In genomic region chr2:28893526-28893925, GRCm38 (mm10) we compare ENCODE assay signal across 27 mouse cellular contexts. TPM values are rescaled to one million over a fixed set of nuclear protein-coding genes. Genes with fewer than 3 reads are reported as not detected.
DNase-seq lines count a peak whose midpoint lies in the region; ATAC-seq and TF ChIP-seq lines count a peak whose summit lies in the region.
"Had no signal": no experiment of that assay in that cellular context is flagged by ENCODE, and none has a peak within 500 bp of the region (broad histone marks: within the 10 kb centered on the region; RNA-seq: fewer than 3 reads in every experiment).

No protein-coding gene starts in this region.

- peaks cover 53% of the 10 kb centered on the region for H3K27me3 ChIP-seq in hindbrain, embryonic 10.5 days (ENCODE audit: insufficient read depth, poor library complexity, severe bottlenecking)
- H3K27me3 ChIP-seq in hindbrain, embryonic 13.5 days: no peaks in the 10 kb centered on the region
- peaks cover 79% of the 10 kb centered on the region for H3K27me3 ChIP-seq in midbrain, embryonic 12.5 days
- 0 out of 2 replicates have a peak, but pooled peaks cover 5% of the 10 kb centered on the region for H3K27me3 ChIP-seq in midbrain, embryonic 15.5 days (replicated peaks)
- no peaks in the 10 kb centered on the region for H3K27me3 ChIP-seq in intestine, postnatal 0 days (replicated peaks; ENCODE audit: control insufficient read depth, insufficient read depth, low read length)
- H3K27me3 ChIP-seq: CH12.LX; heart, embryonic 13.5 days; Patski had no signal

- 47% methylated on average over 6 of the region's 6 CpGs for WGBS in hindbrain, embryonic 10.5 days
- 41% methylated on average over 6 of the region's 6 CpGs for whole genome bisulfite sequencing in hindbrain, embryonic 13.5 days
- 23% methylated on average over 6 of the region's 6 CpGs for WGBS in midbrain, embryonic 12.5 days
- WGBS in midbrain, embryonic 15.5 days: 25% methylated on average over 6 of the region's 6 CpGs
- WGBS in intestine, postnatal 0 days: 71% methylated on average over 6 of the region's 6 CpGs

- no peak overlapping the region for H3K4me3 ChIP-seq in hindbrain, embryonic 10.5 days
- H3K4me3 ChIP-seq in hindbrain, embryonic 13.5 days: no peak overlapping the region
- H3K4me3 ChIP-seq in midbrain, embryonic 12.5 days: no peak overlapping the region
- no peak overlapping the region for H3K4me3 ChIP-seq in midbrain, embryonic 15.5 days
- no peak overlapping the region for H3K4me3 ChIP-seq in intestine, postnatal 0 days (ENCODE audit: low read depth, low read length)
- H3K4me3 ChIP-seq: forebrain, embryonic 10.5 days; heart, adult 2 months; heart, embryonic 10.5 days; heart, embryonic 13.5 days had no signal

- H3K36me3 ChIP-seq in hindbrain, embryonic 10.5 days: peaks cover 90% of the 10 kb centered on the region
- peaks cover 78% of the 10 kb centered on the region for H3K36me3 ChIP-seq in hindbrain, embryonic 13.5 days
- peaks cover 45% of the 10 kb centered on the region for H3K36me3 ChIP-seq in midbrain, embryonic 12.5 days
- no peaks in the 10 kb centered on the region for H3K36me3 ChIP-seq in midbrain, embryonic 15.5 days (replicated peaks)
- H3K36me3 ChIP-seq in intestine, postnatal 0 days (ENCODE audit: control insufficient read depth, insufficient read depth): peaks cover 36% of the 10 kb centered on the region

- no peak for ATAC-seq in hindbrain, embryonic 13.5 days (ENCODE audit: low FRiP score)
- peak; percentile 73 for ATAC-seq in midbrain, embryonic 12.5 days (ENCODE audit: low FRiP score, low read depth)
- ATAC-seq in midbrain, embryonic 15.5 days (replicated peaks): peak; percentile 70
- no peak for ATAC-seq in intestine, postnatal 0 days
- ATAC-seq: forebrain, embryonic 14.5 days; hindbrain, postnatal 0 days; inflammation-experienced regulatory T-cells, adult 6 months; Patski had no signal

- H3K4me1 ChIP-seq in hindbrain, embryonic 10.5 days (replicated peaks): peaks cover 18% of the 10 kb centered on the region
- no peaks in the 10 kb centered on the region for H3K4me1 ChIP-seq in hindbrain, embryonic 13.5 days (replicated peaks)
- peaks cover 23% of the 10 kb centered on the region for H3K4me1 ChIP-seq in midbrain, embryonic 12.5 days
- H3K4me1 ChIP-seq in midbrain, embryonic 15.5 days: peaks cover 12% of the 10 kb centered on the region
- H3K4me1 ChIP-seq in intestine, postnatal 0 days (replicated peaks; ENCODE audit: control insufficient read depth, insufficient read depth, low read length): no peaks in the 10 kb centered on the region
- H3K4me1 ChIP-seq: heart, embryonic 13.5 days had no signal

- H3K9me3 ChIP-seq in hindbrain, embryonic 10.5 days: no peaks in the 10 kb centered on the region
- no peaks in the 10 kb centered on the region for H3K9me3 ChIP-seq in hindbrain, embryonic 13.5 days
- no peaks in the 10 kb centered on the region for H3K9me3 ChIP-seq in midbrain, embryonic 12.5 days
- no peaks in the 10 kb centered on the region for H3K9me3 ChIP-seq in midbrain, embryonic 15.5 days
- H3K9me3 ChIP-seq in intestine, postnatal 0 days (ENCODE audit: control insufficient read depth): no peaks in the 10 kb centered on the region
- H3K9me3 ChIP-seq: forebrain, embryonic 10.5 days; G1E; heart, embryonic 10.5 days; heart, embryonic 13.5 days had no signal

- no peak overlapping the region for H3K4me2 ChIP-seq in hindbrain, embryonic 13.5 days
- H3K4me2 ChIP-seq in midbrain, embryonic 12.5 days (replicated peaks): no peak overlapping the region
- H3K4me2 ChIP-seq in midbrain, embryonic 15.5 days: no peak overlapping the region
- H3K4me2 ChIP-seq in intestine, postnatal 0 days (replicated peaks; ENCODE audit: low read depth): no peak overlapping the region
- H3K4me2 ChIP-seq: heart, embryonic 13.5 days; hindbrain, embryonic 14.5 days had no signal

- no peak overlapping the region for H3K9ac ChIP-seq in hindbrain, embryonic 13.5 days
- no peak overlapping the region for H3K9ac ChIP-seq in midbrain, embryonic 12.5 days (replicated peaks)
- no peak overlapping the region for H3K9ac ChIP-seq in midbrain, embryonic 15.5 days
- no peak overlapping the region for H3K9ac ChIP-seq in intestine, postnatal 0 days (ENCODE audit: low read depth, low read length)
- H3K9ac ChIP-seq: heart, embryonic 13.5 days; hindbrain, embryonic 14.5 days had no signal

- peak; percentile 3 for DNase-seq in hindbrain, embryonic 10.5 days (ENCODE audit: low spot score)
- peak; percentile 24 for DNase-seq in retina, postnatal 1 day
- no peak for DNase-seq in lung, postnatal 10 days
- DNase-seq: adrenal gland, adult 2 months; adrenal gland, postnatal 14 days; B cell, adult 2 months; cerebellum, adult 11 months; cerebellum, adult 2 months; cerebellum, adult 9-11 months; gastrocnemius, postnatal 10 days; gastrocnemius, postnatal 36 days; heart, adult 2 months had no signal

- H3K27ac ChIP-seq in hindbrain, embryonic 10.5 days: no peak overlapping the region
- H3K27ac ChIP-seq in hindbrain, embryonic 13.5 days: no peak overlapping the region
- H3K27ac ChIP-seq in midbrain, embryonic 12.5 days (replicated peaks): peak overlapping the region; percentile 43; the same call in 1 of the 2 replicates
- no peak overlapping the region for H3K27ac ChIP-seq in midbrain, embryonic 15.5 days
- H3K27ac ChIP-seq in intestine, postnatal 0 days (ENCODE audit: low read depth, low read length): no peak overlapping the region
- H3K27ac ChIP-seq: forebrain, embryonic 10.5 days; heart, adult 2 months; heart, embryonic 10.5 days; heart, embryonic 13.5 days; hindbrain, embryonic 14.5 days; hindbrain, postnatal 0 days had no signal

- TF ChIP-seq CTCF in intestine, postnatal 0 days (IDR thresholded peaks at IDR 0.05; ENCODE audit: low read depth): no peak

RNA-seq across cellular contexts. Expression of gene Barhl1, which starts 22.9 kb away (rescaled TPM):
- 10.8 and 18.4 TPM in 2 replicates for polyA plus RNA-seq in hindbrain, embryonic 10.5 days (2016; fragmentation: Nextera tagmentation; extraction: Ambion mirVana)
- 11.4 and 17.1 TPM in 2 replicates for polyA plus RNA-seq in hindbrain, embryonic 13.5 days (2015; fragmentation: Nextera tagmentation; extraction: Ambion mirVana)
- polyA plus RNA-seq in midbrain, embryonic 12.5 days (2016; fragmentation: Nextera tagmentation; extraction: Ambion mirVana): 32.5 and 47.4 TPM in 2 replicates
- polyA plus RNA-seq in midbrain, embryonic 15.5 days (2015; fragmentation: Nextera tagmentation; extraction: Ambion mirVana): 53.5 and 77.8 TPM in 2 replicates
- polyA plus RNA-seq in intestine, postnatal 0 days (2015; fragmentation: Nextera tagmentation; extraction: Ambion mirVana): not detected in 2 replicates
- polyA plus RNA-seq: heart, adult 2 months; heart, embryonic 10.5 days; heart, embryonic 13.5 days; heart, embryonic 16.5 days; inflammation-experienced regulatory T-cells, adult 6 months had no signal

RNA-seq across cellular contexts. Expression of gene Ddx31, which starts 53.3 kb away (rescaled TPM):
- polyA plus RNA-seq in hindbrain, embryonic 10.5 days (2016; fragmentation: Nextera tagmentation; extraction: Ambion mirVana): 16.7 and 21.5 TPM in 2 replicates
- 14.1 and 15.9 TPM in 2 replicates for polyA plus RNA-seq in hindbrain, embryonic 13.5 days (2015; fragmentation: Nextera tagmentation; extraction: Ambion mirVana)
- 20.1 TPM in 2 replicates for polyA plus RNA-seq in midbrain, embryonic 12.5 days (2016; fragmentation: Nextera tagmentation; extraction: Ambion mirVana)
- 14.9 TPM in 2 replicates for polyA plus RNA-seq in midbrain, embryonic 15.5 days (2015; fragmentation: Nextera tagmentation; extraction: Ambion mirVana)
- 3.0 and 3.9 TPM in 2 replicates for polyA plus RNA-seq in intestine, postnatal 0 days (2015; fragmentation: Nextera tagmentation; extraction: Ambion mirVana)

RNA-seq across cellular contexts. Expression of gene Gtf3c4, which starts 53.4 kb away (rescaled TPM):
- polyA plus RNA-seq in hindbrain, embryonic 10.5 days (2016; fragmentation: Nextera tagmentation; extraction: Ambion mirVana): 21.1 and 23.7 TPM in 2 replicates
- polyA plus RNA-seq in hindbrain, embryonic 13.5 days (2015; fragmentation: Nextera tagmentation; extraction: Ambion mirVana): 18.2 and 18.6 TPM in 2 replicates
- polyA plus RNA-seq in midbrain, embryonic 12.5 days (2016; fragmentation: Nextera tagmentation; extraction: Ambion mirVana): 34.2 and 38.5 TPM in 2 replicates
- 22.7 and 22.8 TPM in 2 replicates for polyA plus RNA-seq in midbrain, embryonic 15.5 days (2015; fragmentation: Nextera tagmentation; extraction: Ambion mirVana)
- 3.0 and 3.7 TPM in 2 replicates for polyA plus RNA-seq in intestine, postnatal 0 days (2015; fragmentation: Nextera tagmentation; extraction: Ambion mirVana)

Comparison
In these comparisons a context has a peak if more than half of its experiments do, and no peak if none do; other contexts are left out.
1. ATAC-seq: peak in midbrain, embryonic 12.5 days (single experiment) and midbrain, embryonic 15.5 days (single experiment); none in hindbrain, embryonic 13.5 days (single experiment) and intestine, postnatal 0 days (single experiment).
2. RNA of gene Barhl1, which starts 22.9 kb away (polyA plus RNA-seq): 53.5 to 77.8 TPM in midbrain, embryonic 15.5 days, 32.5 to 47.4 TPM in midbrain, embryonic 12.5 days, 10.8 to 18.4 TPM in hindbrain, embryonic 10.5 days and 11.4 to 17.1 TPM in hindbrain, embryonic 13.5 days; not detected in intestine, postnatal 0 days; every median in the first group is over 10 times any median in the second.